Mouse (Mus musculus): ENCODE results near the gene Acadvl. TPM values are rescaled to one million over a fixed set of nuclear protein-coding genes. Genes with fewer than 3 reads are reported as not detected.
A peak's percentile ranks its signal among the peaks of the same experiment; 100 is the strongest.

Gene Acadvl
- total and polyA plus RNA-seq, 3 experiments = 92.5 to 123 TPM; not detected in 1

DNA sequence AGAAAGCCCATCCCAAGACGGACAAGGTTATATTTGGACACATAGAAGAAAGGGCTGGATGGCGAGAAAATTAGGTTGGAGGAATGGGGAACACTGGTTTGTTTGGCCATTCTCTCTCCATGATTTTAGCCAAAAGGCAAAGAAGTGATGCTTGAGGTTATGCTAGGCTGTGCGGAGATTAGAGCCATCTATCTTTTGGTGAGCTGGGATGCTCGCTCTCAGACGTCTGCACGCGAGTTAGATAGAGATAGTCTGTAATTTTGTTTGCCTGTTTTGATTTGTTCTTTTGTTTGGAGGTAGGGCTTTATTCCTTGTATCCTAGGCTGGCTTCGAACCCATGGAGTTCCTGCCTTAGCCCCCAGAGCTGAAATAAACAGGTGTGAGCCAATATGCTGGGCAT lies 14.1 kb downstream of the Acadvl start:
- H3K4me3 ChIP-seq (ENCODE audit: control insufficient read depth in 1 of 2, insufficient read depth in 1 of 2, low read depth in 2 of 2, low read length in 2 of 2) = peak overlapping the region; percentile 69 to 83
- H3K4me1 ChIP-seq (ENCODE audit: control insufficient read depth in 1 of 2, insufficient read depth in 2 of 2, low read length in 2 of 2) = peaks cover 16 to 38% of the 10 kb centered on the region in 2 experiments
- no peaks in the 10 kb centered on the region for H3K27me3 ChIP-seq (ENCODE audit: control insufficient read depth in 1 of 2, insufficient read depth in 2 of 2, low read length in 2 of 2)
- no peaks in the 10 kb centered on the region for H3K9me3 ChIP-seq (replicated peaks; ENCODE audit: insufficient read depth, low read length)
- TF ChIP-seq NRF1 (IDR thresholded peaks at IDR 0.05; ENCODE audit: insufficient read depth, low read depth, low read length, poor library complexity, severe bottlenecking) = no peak
- TF ChIP-seq MYC (IDR thresholded peaks at IDR 0.05; ENCODE audit: low read depth, low read length) = peak; percentile 46; the same call in 1 of the 2 replicates
- peak; percentile 80 for TF ChIP-seq RCOR1 (IDR thresholded peaks at IDR 0.05; ENCODE audit: low read depth, low read length)
- peak; percentile 79; the same call in 1 of the 2 replicates for TF ChIP-seq BHLHE40 (IDR thresholded peaks at IDR 0.05; ENCODE audit: borderline replicate concordance, low read depth, low read length)
- 0 out of 2 replicates have a peak, but pooled peaks have one; percentile 11 for TF ChIP-seq MAX (IDR thresholded peaks at IDR 0.05; ENCODE audit: low read length)
- TF ChIP-seq KAT2A (conservative IDR thresholded peaks at IDR 0.05; ENCODE audit: low read depth, low read length) = no peak
- peak overlapping the region; percentile 84 for H3K27ac ChIP-seq (ENCODE audit: control insufficient read depth, low read depth, low read length)
- DNase-seq (ENCODE audit: low read depth, low spot score) = no peak
- H3K36me3 ChIP-seq (ENCODE audit: control insufficient read depth in 1 of 2, insufficient read depth in 2 of 2, low read length in 2 of 2) = peaks cover 8 to 39% of the 10 kb centered on the region in 2 experiments
- peak overlapping the region; percentile 87 for H3K9ac ChIP-seq (ENCODE audit: control insufficient read depth, low read depth, low read length, poor library complexity, severe bottlenecking)
- H3K79me2 ChIP-seq (ENCODE audit: control insufficient read depth, insufficient read depth, low read length, poor library complexity) = peaks cover 47% of the 10 kb centered on the region

DNA sequence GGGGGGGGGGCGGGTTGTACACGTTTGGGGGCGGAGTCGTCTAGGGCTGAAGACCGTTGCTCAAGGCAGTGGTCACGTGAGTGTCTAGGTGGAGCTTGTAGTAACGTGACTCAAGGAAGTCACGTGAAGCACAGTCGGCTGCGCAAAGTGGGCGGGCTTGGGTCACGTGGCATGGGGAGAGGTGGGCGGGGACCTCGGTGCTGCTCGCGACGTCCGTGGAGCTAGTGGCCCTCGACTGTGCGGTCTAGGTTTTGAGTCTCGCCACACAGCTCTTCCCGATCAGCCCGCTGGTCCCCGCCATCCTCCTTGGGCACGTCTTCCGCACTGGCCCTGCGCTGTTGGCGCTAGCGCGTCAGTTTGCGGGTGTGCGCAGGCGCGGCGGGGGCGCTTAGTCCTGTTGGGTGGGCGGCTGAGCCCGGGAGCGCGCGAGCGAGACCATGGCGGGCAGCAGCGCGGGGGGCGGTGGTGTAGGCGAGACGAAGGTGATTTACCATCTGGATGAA lies 14.8 kb downstream of the Acadvl start, which contains the start of gene Dvl2:
TSS of gene Dvl2 (plus strand) at position 200 of the 503 bp plus-strand sequence.
- Histone ChIP-seq H3K27ac (ENCODE audit: control insufficient read depth, low read depth, low read length) (peak within 1 kb of the TSS; percentile 84), H3K9me3 (replicated peaks; ENCODE audit: insufficient read depth, low read length) (no peaks in the 10 kb centered on the region), H3K36me3 (ENCODE audit: control insufficient read depth in 1 of 2, insufficient read depth in 2 of 2, low read length in 2 of 2) (peaks cover 8 to 39% of the 10 kb centered on the region in 2 experiments), H3K4me1 (ENCODE audit: control insufficient read depth in 1 of 2, insufficient read depth in 2 of 2, low read length in 2 of 2) (peaks cover 16 to 38% of the 10 kb centered on the region in 2 experiments), H3K79me2 (ENCODE audit: control insufficient read depth, insufficient read depth, low read length, poor library complexity) (peaks cover 53% of the 10 kb centered on the region), H3K9ac (ENCODE audit: control insufficient read depth, low read depth, low read length, poor library complexity, severe bottlenecking) (peak within 1 kb of the TSS; percentile 87), H3K4me3 (ENCODE audit: control insufficient read depth in 1 of 2, insufficient read depth in 1 of 2, low read depth in 2 of 2, low read length in 2 of 2) (peak within 1 kb of the TSS; percentile 69 to 83), H3K27me3 (ENCODE audit: control insufficient read depth in 1 of 2, insufficient read depth in 2 of 2, low read length in 2 of 2) (no peaks in the 10 kb centered on the region)
- peak; percentile 99 for DNase-seq (ENCODE audit: low read depth, low spot score)
- peak in 1 of 2 experiments; percentile 64; a peak in 2 of 4 replicates for TF ChIP-seq EP300 (IDR thresholded peaks at IDR 0.05; ENCODE audit: low read depth in 1 of 2, low read length in 2 of 2)
- no peak for TF ChIP-seq CHD2 (IDR thresholded peaks at IDR 0.05; ENCODE audit: low read length)
- peak; percentile 79 for TF ChIP-seq ETS1 (IDR thresholded peaks at IDR 0.05; ENCODE audit: low read depth, low read length)
- no peak for TF ChIP-seq GABPA (IDR thresholded peaks at IDR 0.05; ENCODE audit: low read depth, low read length)
- peak; percentile 99 for TF ChIP-seq MAX (IDR thresholded peaks at IDR 0.05; ENCODE audit: low read length)
- TF ChIP-seq ZKSCAN1 (IDR thresholded peaks at IDR 0.05; ENCODE audit: low read depth, low read length) = no peak
- TF ChIP-seq ZNF384 (IDR thresholded peaks at IDR 0.05; ENCODE audit: low read depth, low read length) = no peak
- peak; percentile 97 for TF ChIP-seq USF1 (IDR thresholded peaks at IDR 0.05; ENCODE audit: low read depth, low read length)
- no peak for TF ChIP-seq TAL1 (IDR thresholded peaks at IDR 0.05; ENCODE audit: low read length)
- no peak for TF ChIP-seq MAZ (IDR thresholded peaks at IDR 0.05; ENCODE audit: low read depth, low read length)
- TF ChIP-seq SIN3A (IDR thresholded peaks at IDR 0.05; ENCODE audit: low read length) = peak; percentile 95
- peak; percentile 79 for TF ChIP-seq NRF1 (IDR thresholded peaks at IDR 0.05; ENCODE audit: insufficient read depth, low read depth, low read length, poor library complexity, severe bottlenecking)
- TF ChIP-seq POLR2AphosphoS2 (IDR thresholded peaks at IDR 0.05; ENCODE audit: low read length) = peak; percentile 98
- TF ChIP-seq RAD21 (IDR thresholded peaks at IDR 0.05; ENCODE audit: low read depth, low read length) = no peak
- no peak for TF ChIP-seq RCOR1 (IDR thresholded peaks at IDR 0.05; ENCODE audit: low read depth, low read length)
- peak; percentile 91; the same call in 1 of the 2 replicates for TF ChIP-seq MXI1 (IDR thresholded peaks at IDR 0.05; ENCODE audit: low read depth, low read length)
- TF ChIP-seq TBP (IDR thresholded peaks at IDR 0.05; ENCODE audit: low read depth, low read length) = no peak; the same call in 1 of the 2 replicates
- TF ChIP-seq CTCF (IDR thresholded peaks at IDR 0.05 in 2 of 3, conservative IDR thresholded peaks at IDR 0.05 in 1 of 3; ENCODE audit: control insufficient read depth in 1 of 3, insufficient read depth in 1 of 3, low read depth in 2 of 3, low read length in 3 of 3, poor library complexity in 1 of 3, severe bottlenecking in 1 of 3) = no peak
- TF ChIP-seq UBTF (IDR thresholded peaks at IDR 0.05; ENCODE audit: borderline replicate concordance, insufficient read depth, low read depth, low read length) = 0 out of 2 replicates have a peak, but pooled peaks have one; percentile 76
- no peak for TF ChIP-seq E2F4 (IDR thresholded peaks at IDR 0.05; ENCODE audit: borderline replicate concordance, low read depth, low read length)
- TF ChIP-seq ZMIZ1 (IDR thresholded peaks at IDR 0.05; ENCODE audit: low read depth, low read length) = peak; percentile 55; the same call in 1 of the 2 replicates
- peak; percentile 89 for TF ChIP-seq HCFC1 (IDR thresholded peaks at IDR 0.05; ENCODE audit: low read depth, low read length)
- peak; percentile 85 for TF ChIP-seq MYB (IDR thresholded peaks at IDR 0.05; ENCODE audit: low read depth, low read length)
- peak; percentile 59; the same call in 1 of the 2 replicates for TF ChIP-seq NELFE (IDR thresholded peaks at IDR 0.05; ENCODE audit: low read depth, low read length)
- TF ChIP-seq ZC3H11A (IDR thresholded peaks at IDR 0.05; ENCODE audit: low read depth, low read length) = no peak
- no peak for TF ChIP-seq GATA1 (IDR thresholded peaks at IDR 0.05; ENCODE audit: low read depth, low read length)
- TF ChIP-seq SMC3 (IDR thresholded peaks at IDR 0.05; ENCODE audit: low read depth, low read length) = no peak
- TF ChIP-seq CHD1 (IDR thresholded peaks at IDR 0.05; ENCODE audit: low read depth, low read length) = no peak
